In the genomic region with DNA sequence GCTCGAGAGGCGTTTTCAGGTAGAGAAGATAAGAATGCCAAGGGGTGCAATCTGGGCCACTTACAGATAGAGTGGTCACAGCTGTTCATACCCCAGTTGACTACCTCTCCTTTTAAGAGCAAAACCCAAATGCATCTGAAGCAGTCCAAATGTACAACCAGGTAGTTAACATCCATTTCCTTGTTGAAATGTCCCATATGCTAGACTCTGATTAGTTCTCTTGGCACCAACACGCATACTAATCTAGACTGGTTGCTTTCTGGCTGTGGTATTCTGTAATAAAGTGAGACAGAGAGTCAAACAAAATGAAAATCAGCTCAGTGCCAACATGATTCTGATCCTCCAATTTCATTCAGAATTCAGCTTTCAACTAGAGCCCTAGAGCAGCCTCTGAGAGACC, we compare ENCODE assay signal across 18 mouse cellular contexts.
"Had no signal": no experiment of that assay in that cellular context is flagged by ENCODE, and none has a peak within 500 bp of the region (broad histone marks: within the 10 kb centered on the region; RNA-seq: fewer than 3 reads in every experiment).

No protein-coding gene starts in this region.

- H3K4me3 ChIP-seq: midbrain, embryonic 10.5 days; midbrain, embryonic 12.5 days; myocyte; neural tube, embryonic 13.5 days; neural tube, embryonic 15.5 days had no signal

- H3K36me3 ChIP-seq: midbrain, embryonic 10.5 days; midbrain, embryonic 12.5 days; neural tube, embryonic 13.5 days; neural tube, embryonic 15.5 days had no signal

- H3K9me3 ChIP-seq: midbrain, embryonic 10.5 days; midbrain, embryonic 12.5 days; neural tube, embryonic 13.5 days; neural tube, embryonic 15.5 days had no signal

- H3K4me1 ChIP-seq: midbrain, embryonic 10.5 days; midbrain, embryonic 12.5 days; neural tube, embryonic 13.5 days; neural tube, embryonic 15.5 days had no signal

- ATAC-seq: midbrain, embryonic 16.5 days had no signal

- H3K9ac ChIP-seq: lung, embryonic 14.5 days; midbrain, embryonic 12.5 days; neural tube, embryonic 13.5 days; neural tube, embryonic 15.5 days had no signal

- H3K27ac ChIP-seq: midbrain, embryonic 10.5 days; midbrain, embryonic 12.5 days; neural tube, embryonic 13.5 days; neural tube, embryonic 15.5 days had no signal

- H3K27me3 ChIP-seq: midbrain, embryonic 12.5 days; neural tube, embryonic 13.5 days; neural tube, embryonic 15.5 days had no signal

- DNase-seq: lung, embryonic 14.5 days; lung, postnatal 10 days; lung, postnatal 4 days; midbrain, embryonic 14.5 days; retina, postnatal 1 day; right cerebral cortex, adult 18-20 months; right cerebral cortex, postnatal 25 days; right cerebral cortex, postnatal 4 days; spleen, adult 18-20 months; thymus, adult 18-20 months; thymus, postnatal 14 days; thymus, postnatal 36 days had no signal

- H3K4me2 ChIP-seq: lung, embryonic 14.5 days; midbrain, embryonic 12.5 days; neural tube, embryonic 13.5 days; neural tube, embryonic 15.5 days had no signal
